Mouse (Mus musculus): ENCODE measurements around the gene Gm49337.
"Not testable (repeated sequence)": the region's sequence is repeated elsewhere in the genome, so short reads cannot be mapped to it uniquely, and the experiment has no call there.

Gene Gm49337

DNA sequence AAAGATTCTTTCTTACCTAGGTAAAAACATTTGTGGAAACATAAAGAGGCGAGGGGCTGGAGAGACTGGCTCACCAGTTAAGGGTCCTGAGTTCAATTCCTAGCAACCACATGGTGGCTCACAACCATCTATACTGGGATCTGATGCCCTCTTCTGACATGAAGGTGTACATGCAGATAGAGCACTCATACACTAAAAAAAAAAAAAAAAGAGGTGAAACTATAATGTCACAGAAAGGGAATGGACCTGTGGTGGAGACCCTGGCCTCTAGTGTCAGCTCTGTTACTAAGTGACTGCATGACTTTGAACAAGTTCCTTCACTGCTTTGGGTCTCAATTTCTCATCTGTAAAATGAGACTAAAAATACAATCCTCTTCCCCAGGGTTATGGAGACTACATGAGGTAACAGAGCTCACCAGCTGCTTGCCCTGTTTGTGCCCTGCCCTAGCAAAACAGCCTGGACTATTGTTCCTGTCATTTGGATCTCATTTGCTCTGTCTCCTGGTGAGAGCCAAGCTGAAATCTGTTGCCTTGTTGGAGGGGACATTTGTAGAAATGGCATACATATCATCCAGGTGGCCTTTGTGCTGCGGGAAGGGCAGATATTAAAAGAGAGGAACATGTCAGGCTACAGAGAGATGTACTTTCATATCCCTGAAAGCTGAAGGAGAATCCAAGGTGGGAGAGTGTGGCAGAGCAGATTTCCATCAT lies 42.9 kb downstream of the Gm49337 start:
- no peak for DNase-seq (ENCODE audit: low read depth)

- DNase-seq (ENCODE audit: low read depth) = no peak
Observed at GRCm38 (mm10) chr4:116217046-116217445, 43.9 kb downstream of the Gm49337 start.

- DNase-seq (ENCODE audit: low read depth) = not testable (repeated sequence)
Observed at GRCm38 (mm10) chr4:116217661-116218060, 44.5 kb downstream of the Gm49337 start.

DNA sequence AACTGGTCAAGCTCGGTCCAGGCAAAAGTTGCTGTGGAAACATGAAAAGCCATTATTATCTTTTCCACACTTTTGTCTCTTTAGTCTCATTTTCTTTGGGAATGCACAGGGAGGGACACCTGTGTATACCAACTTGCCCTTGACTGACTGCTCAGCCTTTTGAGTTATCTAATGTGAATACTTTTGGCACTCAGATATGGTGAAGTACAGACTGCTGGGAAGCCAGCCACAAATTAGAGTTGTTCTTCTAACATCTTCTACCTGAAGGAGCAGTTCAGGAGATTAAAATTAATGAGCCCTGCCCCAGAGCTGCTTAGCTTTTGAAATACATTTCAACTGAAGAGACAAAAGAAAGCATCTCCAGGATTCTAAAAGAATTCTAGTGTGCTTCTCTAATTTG lies 45.9 kb downstream of the Gm49337 start:
- no peak for DNase-seq (ENCODE audit: low read depth)

DNA sequence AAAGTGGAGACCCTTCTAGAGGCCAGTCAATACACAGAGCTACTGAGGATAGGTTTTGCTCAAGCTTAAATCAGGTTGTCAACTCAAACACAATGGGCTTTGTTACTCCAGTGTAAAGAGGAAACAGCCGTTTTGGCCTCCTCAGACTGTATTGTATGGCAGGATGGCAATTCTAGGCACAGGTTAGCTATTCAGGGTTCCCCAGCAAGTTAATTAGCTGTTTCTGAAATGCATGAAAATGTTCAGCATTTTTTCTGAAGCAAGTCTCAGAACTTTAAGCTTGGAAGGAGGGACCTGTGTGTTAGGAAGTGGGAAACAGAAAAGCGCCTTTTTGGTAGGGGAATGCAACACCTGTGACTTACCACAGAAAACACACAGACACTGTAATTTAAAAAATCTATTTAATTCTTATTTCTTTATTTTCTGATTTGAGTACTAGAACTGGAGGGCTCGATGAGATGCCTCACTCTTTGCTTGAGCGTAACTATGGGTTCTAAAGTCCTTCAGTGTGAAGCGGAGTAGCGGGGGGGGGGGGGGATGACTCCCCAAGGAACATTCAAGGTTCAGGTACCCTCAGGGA lies 47.0 kb downstream of the Gm49337 start:
- DNase-seq (ENCODE audit: low read depth) = peak; percentile 40

DNA sequence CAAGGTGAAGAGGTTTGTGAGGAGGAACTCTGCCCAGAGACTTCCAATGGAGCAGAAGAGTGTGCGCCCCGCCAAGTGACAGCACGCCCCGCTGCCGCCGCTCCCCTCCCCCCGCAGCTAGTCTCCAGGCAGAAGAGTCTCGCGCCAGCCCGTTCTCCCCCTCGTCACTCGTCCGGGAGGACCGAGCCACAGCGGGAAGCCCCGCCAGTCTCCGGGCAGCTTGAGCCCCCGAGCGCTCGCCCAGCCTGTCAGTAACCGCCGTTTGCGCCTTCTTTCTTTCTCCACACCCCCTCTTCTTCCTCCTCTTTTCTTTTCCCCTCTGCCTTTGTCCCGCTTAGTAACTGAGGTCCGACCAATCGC lies 47.6 kb downstream of the Gm49337 start:
- DNase-seq (ENCODE audit: low read depth) = no peak

DNA sequence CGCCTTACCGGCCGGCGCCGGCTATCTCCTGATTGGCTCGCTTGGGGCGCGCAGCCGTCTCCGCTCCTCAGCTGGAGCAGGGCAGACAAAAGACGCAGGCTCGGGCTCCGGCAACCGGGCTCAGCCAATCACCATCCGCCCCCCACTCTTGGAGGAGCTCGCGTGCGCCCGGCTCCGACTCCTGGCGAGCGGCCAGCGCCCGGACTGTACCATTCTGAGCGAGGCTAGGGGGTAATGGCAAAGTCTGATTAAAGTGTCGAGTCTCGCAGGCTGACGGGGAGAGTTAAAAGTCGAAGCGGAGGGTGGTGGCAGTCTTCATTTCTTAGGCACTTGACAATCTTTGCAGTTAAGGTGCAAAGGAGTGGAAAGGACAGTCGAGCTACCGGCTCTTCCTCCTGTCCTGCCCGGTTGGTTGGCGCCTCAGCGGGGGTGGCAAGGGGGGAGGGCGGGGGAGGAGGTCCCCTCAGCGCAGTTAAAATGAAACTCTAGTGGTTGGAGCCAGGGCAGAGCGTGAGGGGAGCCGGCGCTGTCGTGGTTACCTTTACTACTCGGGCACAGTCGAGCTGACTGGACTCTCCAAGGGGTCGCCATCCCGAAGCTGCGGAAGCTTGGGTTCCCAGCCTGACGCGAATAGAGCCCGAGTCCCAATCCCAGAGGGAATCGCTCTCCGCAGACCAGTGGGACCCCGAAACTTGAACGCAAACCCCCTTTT lies 48.1 kb downstream of the Gm49337 start, which contains the start of gene Pik3r3:
TSS of gene Pik3r3 (plus strand) at position 479 of the 712 bp plus-strand sequence.
- DNase-seq (ENCODE audit: low read depth) = peak; percentile 99

DNA sequence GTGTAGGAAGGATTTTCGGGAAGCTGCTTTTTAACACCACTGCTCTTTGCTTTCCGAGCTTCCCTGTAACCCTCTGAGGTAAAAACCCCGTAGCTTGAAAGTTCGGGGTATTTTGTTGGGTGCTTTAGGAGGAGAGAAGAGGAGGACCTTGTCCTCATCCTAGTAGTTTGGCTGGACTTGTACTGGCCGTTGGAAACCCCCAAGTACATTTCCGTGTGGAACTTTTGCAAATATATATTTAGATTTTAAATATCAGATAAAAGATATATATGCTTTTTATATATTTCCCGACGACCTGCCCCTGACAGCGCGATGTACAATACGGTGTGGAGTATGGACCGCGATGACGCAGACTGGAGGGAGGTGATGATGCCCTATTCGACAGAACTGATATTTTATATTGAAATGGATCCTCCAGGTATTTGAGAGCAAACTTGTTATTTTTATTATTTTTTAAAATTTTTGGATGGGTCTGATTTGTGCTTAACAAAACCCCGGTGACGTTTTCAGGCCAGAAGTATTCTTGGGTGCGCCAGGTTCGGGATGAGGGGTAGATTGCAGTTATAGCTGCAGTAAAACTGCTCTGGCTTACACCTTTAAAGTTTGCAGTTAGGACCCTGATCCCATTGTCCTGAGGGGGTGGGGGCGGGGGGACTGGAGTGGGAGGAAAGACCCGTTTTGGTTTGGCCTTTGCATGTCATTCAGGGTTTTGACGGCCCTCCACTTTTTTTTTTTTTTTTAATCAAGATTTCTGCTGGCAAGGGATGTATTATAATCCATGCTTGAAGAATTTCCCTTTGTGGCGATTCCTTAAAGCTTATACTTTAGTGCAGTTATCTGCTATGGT lies 49.0 kb downstream of the Gm49337 start:
- DNase-seq (ENCODE audit: low read depth) = peak; percentile 46

- DNase-seq (ENCODE audit: low read depth) = no peak
Observed at GRCm38 (mm10) chr4:116222843-116223119, 49.6 kb downstream of the Gm49337 start.

GRCm38 (mm10) chr4:116243377-116243776 lies 70.2 kb downstream of the Gm49337 start:
- DNase-seq (ENCODE audit: low read depth) = no peak

DNA sequence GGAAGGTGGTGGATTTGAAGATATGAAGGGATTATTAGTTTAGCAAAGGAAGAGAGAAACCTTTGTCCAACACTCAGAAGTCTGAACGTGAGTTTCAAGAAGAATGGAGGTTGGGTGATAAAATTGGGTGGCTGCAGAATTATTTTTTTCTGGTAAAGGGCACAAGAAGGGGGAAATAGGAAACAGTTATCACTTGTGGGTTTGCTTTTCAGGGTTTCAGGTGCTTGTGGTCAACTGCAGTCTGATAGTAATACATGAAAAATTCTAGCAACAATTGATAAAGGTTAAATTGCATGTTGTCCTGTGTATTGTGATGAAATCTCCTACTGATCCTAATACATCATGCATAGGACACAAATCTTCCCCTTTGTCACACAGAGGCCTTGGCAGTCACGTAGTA lies 71.1 kb downstream of the Gm49337 start:
- no peak for DNase-seq (ENCODE audit: low read depth)

- DNase-seq (ENCODE audit: low read depth) = peak; percentile 62
Observed at GRCm38 (mm10) chr4:116245926-116246325, 72.7 kb downstream of the Gm49337 start.

GRCm38 (mm10) chr4:116249986-116250385 lies 76.8 kb downstream of the Gm49337 start:
- DNase-seq (ENCODE audit: low read depth) = no peak

- no peak for DNase-seq (ENCODE audit: low read depth)
Observed at GRCm38 (mm10) chr4:116268220-116268619, 95.0 kb downstream of the Gm49337 start.

DNA sequence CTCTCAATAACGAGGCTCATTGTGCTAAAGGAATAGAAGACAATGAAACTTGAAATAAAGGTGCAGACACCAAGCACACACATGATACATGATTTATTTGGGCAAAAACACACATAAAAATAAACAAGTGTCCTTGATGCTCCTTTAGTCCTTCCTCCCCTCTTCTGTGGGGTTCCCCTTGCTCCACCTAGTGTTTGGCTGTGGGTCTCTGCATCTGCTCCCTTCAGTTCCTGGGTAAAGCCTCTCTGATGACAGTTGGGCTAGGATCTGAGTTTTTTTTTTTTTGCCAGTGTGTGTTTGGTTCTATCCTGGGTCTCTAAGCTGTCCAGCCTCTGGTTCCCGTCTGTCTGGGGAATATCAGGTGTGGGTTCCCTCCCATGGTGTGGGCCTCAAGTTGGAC lies 109.0 kb downstream of the Gm49337 start:
- DNase-seq (ENCODE audit: low read depth) = peak; percentile 19

DNA sequence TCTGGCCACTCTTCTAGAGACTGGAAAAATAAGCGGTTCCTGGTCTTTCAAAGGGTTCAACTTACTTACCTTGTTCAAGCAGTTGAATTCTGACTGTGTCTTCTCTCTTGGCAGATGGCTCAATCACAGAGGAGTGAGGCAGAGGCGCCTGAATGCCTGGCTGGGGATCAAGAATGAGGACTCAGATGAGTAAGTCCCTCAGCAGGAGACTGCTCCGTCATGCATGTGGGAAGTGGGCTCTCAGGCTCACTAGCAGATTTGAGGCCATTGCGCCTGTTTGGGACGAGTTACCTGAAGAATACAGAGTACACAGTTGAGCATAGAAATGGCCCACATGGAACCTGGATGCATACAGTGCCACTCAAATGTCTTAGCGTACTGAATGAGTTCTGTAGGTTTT lies 118.4 kb downstream of the Gm49337 start:
- DNase-seq (ENCODE audit: low read depth) = no peak

- DNase-seq (ENCODE audit: low read depth) = no peak
Observed at GRCm38 (mm10) chr4:116293296-116293695, 120.1 kb downstream of the Gm49337 start.

- DNase-seq (ENCODE audit: low read depth) = no peak
Observed at GRCm38 (mm10) chr4:116300878-116301355, 127.7 kb downstream of the Gm49337 start.

DNA sequence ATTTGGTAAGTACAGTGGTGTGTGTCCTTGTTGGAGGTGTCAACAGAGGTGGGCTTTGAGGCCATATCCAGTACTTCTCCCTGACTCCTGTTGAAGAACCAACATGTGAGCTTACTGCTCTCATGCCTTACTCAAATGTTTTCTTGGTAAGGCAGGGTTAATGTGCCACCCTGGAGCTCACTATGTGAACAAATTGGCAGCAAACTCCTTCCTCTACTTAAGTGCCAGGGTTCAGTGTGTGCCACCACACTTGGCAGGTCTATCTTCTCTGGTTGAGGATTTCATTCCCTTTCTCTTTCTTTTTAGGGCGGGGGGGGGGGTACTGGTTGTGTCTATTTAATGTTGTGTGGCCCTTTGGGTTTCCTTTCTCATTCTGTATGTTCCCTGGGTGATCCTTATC lies 131.4 kb downstream of the Gm49337 start:
- DNase-seq (ENCODE audit: low read depth) = no peak

DNA sequence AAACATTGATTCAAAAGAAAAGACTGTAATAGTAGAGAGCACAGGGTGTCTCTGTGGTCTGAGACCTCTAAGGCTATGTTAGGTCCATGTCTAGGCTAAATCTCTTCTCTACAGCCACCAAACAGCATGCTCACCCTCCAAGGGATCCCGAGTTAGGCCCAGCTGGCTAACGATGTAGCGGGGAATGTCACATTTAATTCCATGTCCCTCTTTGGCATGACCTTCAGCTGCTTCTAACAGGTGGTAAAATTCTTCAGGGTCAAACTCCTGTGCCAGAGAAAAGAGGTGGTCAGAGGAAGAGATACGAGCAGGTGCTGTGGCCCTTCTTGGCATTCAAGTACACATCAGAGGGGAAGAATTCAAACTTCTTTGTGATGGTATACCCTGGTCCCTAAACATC lies 144.4 kb downstream of the Gm49337 start:
- DNase-seq (ENCODE audit: low read depth) = no peak

- no peak for DNase-seq (ENCODE audit: low read depth)
Observed at GRCm38 (mm10) chr4:116322127-116322526, 148.9 kb downstream of the Gm49337 start.

GRCm38 (mm10) chr4:116329256-116329655 lies 156.1 kb downstream of the Gm49337 start:
- DNase-seq (ENCODE audit: low read depth) = no peak
